Mouse (Mus musculus) left cerebral cortex, postnatal 14 days (tissue): Measurements from ENCODE around the gene Zfp467. TPM values are rescaled to one million over a fixed set of nuclear protein-coding genes. Genes with fewer than 3 reads are reported as not detected.

Experiments used
- DNase-seq, 2 experiments: peaks; one replicate each; pipeline ENCODE4 v3.0.0; 2021 to 2022; ENCODE audit warnings: low spot score in 2 of 2, mixed read lengths in 1 of 2
- intact Hi-C: fragments of 180-260 bp; cut with DNase I; formaldehyde crosslinking; loops from one replicate; pipeline ENCODE4 v1.15.1; 2025
- long read RNA-seq, 2 experiments: library from polyadenylated mRNA; stranded (forward); transcript quantifications; one replicate each; pipeline ENCODE4 v2.0.0; 2021
- total RNA-seq, 2 experiments: library from RNA; stranded (reverse); gene quantifications; 2 replicates each; pipeline ENCODE4 v1.2.3; 2021

Zfp467 gene
- 10 to 100 TPM; 15.8 to 21.2 TPM for total RNA-seq
- long read RNA-seq, experiment 1, partial matches to known transcripts: 2 of 11 reads
- long read RNA-seq, experiment 1, other reads (novel, unspliced or antisense): 5 of 11 reads
- long read RNA-seq, experiment 2, transcript Zfp467-206 (5 exons, 3,619 nt): major isoform, 5 of 13 reads
- long read RNA-seq, experiment 2, partial matches to known transcripts: 6 of 13 reads
- long read RNA-seq, experiment 2, other reads (novel, unspliced or antisense): 0 of 13 reads

- peak in 1 of 2 experiments; percentile 49 for DNase-seq
- intact Hi-C loops: loop anchor here (2.0 kb wide), 1 partner anchor 91 kb away; the partner anchor contains the start of gene Atp6v0e2
These were observed at the start of gene Zfp467 for GRCm38 (mm10) chr6:48445181-48446101. TSS of gene Zfp467 (minus strand) at chr6:48445825.

- DNase-seq: no peak
- intact Hi-C loops: no loop called here
These were observed 47.6 kb upstream of the Zfp467 start for GRCm38 (mm10) chr6:48493136-48493730.

- no peak for DNase-seq
- intact Hi-C loops: no loop called here
These were observed 45.7 kb upstream of the Zfp467 start for GRCm38 (mm10) chr6:48491361-48491760.

- intact Hi-C loops: no loop called here
- no peak for DNase-seq
These were observed 44.1 kb upstream of the Zfp467 start for GRCm38 (mm10) chr6:48489741-48490140.

DNA sequence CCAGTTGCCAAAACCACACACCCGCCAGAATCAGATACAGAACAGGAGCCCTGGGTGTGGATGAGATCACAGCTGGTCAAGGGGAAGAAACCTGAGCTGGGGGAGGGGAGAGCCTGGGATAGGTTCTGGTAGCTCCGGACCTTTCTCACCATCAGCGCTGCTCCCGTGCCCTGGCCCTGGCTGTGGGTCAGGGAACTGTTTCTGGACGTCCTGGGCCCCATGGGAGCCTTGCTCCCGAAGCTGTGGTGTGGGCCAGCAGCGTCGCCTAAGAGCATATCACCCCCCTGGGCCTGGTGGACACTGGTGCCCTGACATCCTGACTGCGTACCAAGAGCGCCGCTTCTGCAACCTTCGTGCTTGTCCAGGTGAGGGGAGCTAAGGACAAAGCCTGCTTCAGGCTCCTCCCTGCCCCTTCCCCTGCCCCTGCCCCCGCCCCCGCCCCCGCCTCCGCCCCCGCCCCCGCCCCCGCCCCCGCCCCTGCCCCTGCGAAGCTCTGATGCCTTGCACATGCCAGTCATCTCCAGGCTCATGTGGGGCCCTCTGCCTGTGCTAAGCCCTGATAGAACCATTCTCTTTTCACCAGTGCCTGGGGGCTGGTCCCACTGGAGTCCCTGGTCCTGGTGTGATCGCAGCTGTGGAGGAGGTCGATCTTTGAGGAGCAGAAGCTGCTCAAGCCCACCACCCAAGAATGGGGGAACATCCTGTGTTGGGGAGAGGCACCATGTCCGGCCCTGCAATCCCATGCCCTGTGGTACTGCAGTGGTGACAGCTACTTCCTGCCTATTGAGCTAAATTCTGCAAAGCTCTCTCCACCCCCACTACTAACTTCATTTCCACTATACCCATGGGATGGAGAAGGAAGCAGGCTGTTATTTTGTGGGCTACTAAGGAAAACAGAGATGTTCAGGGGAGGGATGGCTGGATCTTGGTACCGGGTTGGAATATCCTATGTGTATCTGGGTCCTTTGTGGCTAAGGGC is 42.4 kb upstream of the Zfp467 start:
- intact Hi-C loops: no loop called here
- no peak for DNase-seq

DNA sequence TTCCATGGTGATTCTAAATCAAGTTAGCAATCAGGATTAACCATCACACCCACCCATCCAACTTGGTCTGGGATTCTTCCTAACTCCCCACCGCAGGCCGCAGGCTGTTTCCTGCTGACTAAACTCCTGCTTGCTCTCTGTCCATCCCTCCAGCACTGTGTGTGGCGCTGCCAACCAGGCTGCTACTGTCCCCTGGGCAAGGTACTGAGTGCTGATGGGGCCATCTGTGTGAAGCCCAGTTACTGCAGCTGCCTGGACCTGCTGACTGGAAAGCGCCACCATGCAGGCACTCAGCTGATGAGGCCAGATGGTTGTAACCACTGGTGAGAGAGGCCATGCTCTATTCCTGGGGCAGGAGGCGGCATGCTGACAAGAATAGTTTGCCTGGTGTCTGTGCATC is 36.9 kb upstream of the Zfp467 start:
- intact Hi-C loops: no loop called here
- no peak for DNase-seq

- DNase-seq: no peak
These were observed 32.8 kb upstream of the Zfp467 start for GRCm38 (mm10) chr6:48478446-48478845.

DNA sequence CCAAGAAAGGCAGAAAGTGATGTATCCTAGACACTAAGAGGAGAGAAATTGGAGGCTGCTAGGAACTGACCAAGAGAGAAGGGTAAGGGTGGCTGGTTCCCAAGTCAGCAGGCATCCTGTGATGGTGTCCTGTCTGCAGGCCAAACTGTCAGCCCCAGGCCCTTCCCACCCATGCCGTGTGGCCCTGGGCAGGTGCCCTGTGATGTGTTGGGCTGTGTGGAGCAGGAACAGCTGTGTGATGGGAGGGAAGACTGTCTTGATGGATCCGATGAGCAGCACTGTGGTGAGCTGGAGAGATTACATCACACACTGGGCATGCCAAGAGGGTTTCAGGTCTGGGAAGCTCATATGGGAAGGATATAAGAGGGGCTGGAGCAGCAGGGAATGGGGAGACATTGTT is 25.1 kb upstream of the Zfp467 start:
- intact Hi-C loops: no loop called here
- no peak for DNase-seq

More at GRCm38 (mm10) chr6:48478446-48478845, 32.8 kb upstream of the Zfp467 start:
- intact Hi-C loops: no loop called here

DNA sequence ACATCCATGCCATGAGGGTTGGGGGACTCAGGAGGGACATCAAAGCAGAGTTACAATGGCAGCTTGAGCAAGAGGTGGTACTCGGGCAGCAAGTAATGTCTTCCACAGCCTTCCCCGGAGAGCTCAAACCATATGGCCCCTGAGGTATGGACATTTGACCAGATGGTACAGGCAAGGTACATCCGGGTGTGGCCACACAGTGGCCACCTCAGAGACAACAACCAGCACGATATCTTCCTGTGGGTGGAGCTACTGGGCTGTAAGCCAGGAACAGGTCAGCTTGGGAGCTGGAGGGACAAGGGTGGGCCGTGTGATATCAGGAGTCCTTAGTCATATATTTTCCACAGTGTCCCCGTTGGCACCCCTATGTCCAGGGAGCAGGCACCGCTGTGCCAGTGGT is 21.9 kb upstream of the Zfp467 start:
- intact Hi-C loops: no loop called here
- DNase-seq: no peak

- intact Hi-C loops: no loop called here
- DNase-seq: no peak
These were observed 21.1 kb upstream of the Zfp467 start for GRCm38 (mm10) chr6:48466715-48467114.

DNA sequence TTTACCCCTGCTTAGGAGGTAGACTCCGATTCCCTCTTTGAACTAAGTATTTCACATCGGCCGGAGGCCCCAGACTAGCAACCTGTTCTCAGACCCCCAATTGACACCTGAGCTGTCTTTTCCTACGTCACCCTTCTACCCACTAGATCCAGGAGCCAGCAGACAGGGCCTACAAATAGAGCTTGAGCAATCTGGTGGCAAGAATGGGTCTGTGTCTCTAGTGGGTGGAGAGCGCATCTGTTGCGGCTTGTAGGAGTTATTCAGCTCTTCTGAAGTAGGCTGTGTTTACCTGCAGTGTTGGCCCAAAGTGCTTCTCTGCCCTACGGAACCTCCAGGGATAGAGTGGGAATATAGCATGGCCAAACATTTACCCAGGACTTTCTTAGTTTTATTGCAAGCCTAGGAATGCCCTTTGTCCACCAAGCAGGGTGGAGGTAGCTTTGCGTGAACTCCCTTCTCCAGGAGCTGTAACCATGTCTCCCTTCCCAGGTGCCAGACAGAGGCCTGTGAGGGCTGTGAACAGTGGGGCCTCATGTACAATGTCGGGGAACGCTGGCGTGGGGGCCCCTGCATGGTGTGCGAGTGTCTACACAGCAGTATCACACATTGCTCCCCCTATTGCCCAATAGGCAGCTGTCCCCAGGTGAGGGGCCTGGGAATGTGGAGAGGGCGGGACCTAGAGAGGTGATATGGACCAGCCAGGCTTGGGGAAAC is 19.5 kb upstream of the Zfp467 start:
- DNase-seq: peak; percentile 29 to 31
- intact Hi-C loops: no loop called here

- intact Hi-C loops: no loop called here
- no peak for DNase-seq
These were observed 7.1 kb upstream of the Zfp467 start for GRCm38 (mm10) chr6:48452771-48453170.

DNA sequence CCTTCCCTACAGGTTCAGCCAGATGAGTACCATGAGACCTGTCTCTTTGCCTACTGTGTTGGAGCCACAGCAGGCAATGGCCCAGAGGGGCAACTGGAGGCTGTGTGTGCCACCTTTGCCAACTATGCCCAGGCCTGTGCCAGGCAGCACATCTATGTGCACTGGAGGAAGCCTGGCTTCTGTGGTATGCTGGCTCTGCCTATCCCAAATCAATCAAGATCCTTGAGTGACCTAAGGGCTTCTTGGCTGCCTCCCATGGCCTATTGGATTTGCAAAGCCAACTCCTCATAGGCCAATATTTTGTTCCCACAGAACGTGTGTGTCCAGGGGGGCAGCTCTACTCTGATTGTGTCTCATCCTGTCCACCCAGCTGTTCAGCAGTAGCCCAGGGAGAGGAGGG is 6.5 kb upstream of the Zfp467 start:
- no peak for DNase-seq
- intact Hi-C loops: no loop called here

DNA sequence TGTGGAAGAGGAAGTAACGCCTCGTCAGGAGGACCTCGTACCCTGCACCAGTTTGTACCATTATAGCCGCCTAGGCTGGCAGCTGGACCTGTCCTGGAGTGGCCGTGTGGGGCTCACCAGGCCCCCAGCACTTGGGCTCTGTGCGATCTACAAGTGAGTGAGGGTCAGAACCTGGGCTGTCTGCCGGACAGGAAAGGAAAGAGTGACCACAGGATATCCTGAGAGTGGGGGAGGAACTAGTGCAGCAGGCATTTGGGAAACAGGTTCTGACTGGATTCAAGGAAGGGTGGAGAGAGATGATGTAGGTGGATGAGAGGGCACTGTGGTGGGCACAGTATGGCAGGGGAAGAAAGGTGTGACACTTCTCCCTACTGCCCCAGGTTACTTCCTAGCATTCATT is 2.9 kb upstream of the Zfp467 start:
- no peak for DNase-seq
- intact Hi-C loops: no loop called here

GRCm38 (mm10) chr6:48447929-48448328 is 2.3 kb upstream of the Zfp467 start, which contains the start of gene Sspo:
TSS of gene Sspo (plus strand) at chr6:48448229.
- no peak for DNase-seq
- intact Hi-C loops: no loop called here

GRCm38 (mm10) chr6:48446896-48447295 is 1.3 kb upstream of the Zfp467 start:
- intact Hi-C loops: no loop called here
- DNase-seq: no peak

DNA sequence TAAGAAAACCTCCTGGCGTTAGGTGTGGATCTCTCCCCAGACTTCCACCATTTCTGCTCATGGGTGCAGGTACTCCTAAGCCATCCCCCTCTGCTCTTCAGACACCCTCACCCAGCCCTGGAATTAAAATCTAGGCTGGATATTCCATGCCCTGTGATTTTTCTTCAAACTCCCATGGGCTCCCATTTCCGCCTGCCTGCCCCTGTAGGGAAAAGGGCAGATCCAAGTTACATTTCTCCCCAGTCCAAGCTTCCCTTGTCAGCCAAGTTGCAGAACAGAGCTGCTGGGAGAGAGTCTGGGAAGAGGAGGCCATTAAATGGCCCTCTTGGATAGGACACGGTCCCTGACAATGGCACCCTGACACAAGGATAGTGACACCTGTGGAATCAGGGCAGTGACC is 631 bp upstream of the Zfp467 start:
- intact Hi-C loops: no loop called here

More for the DNA sequence above, 631 bp upstream of the Zfp467 start:
- no peak for DNase-seq
